Mouse (Mus musculus) stomach, postnatal 0 days (tissue): ENCODE results near the gene Trcg1.

Source experiments
- CTCF ChIP-seq: IDR thresholded peaks from 2 replicates; pipeline ENCODE4 v1.5.1; 2016; ENCODE audit warnings: antibody characterized with exemption, low read depth, mild to moderate bottlenecking, moderate library complexity
- EP300 ChIP-seq: optimal IDR thresholded peaks from 2 replicates; pipeline ENCODE3; 2016; ENCODE audit warnings: antibody characterized with exemption

GRCm38 (mm10) chr9:57259736-57260135 is 23.4 kb downstream of the Trcg1 start:
- TF ChIP-seq CTCF = peak; percentile 99
- no peak for TF ChIP-seq EP300
